Mouse (Mus musculus) right cerebral cortex, postnatal 25 days (tissue): Measurements from ENCODE around the gene Scaf1.
A peak's percentile ranks its signal among the peaks of the same experiment; 100 is the strongest.

Experiments
- DNase-seq: peaks from one replicate; pipeline ENCODE4 v3.0.0; 2022

The Scaf1 gene

GRCm38 (mm10) chr7:45015957-45016612, at the start of gene Scaf1:
Scaf1 (minus strand) TSS chr7:45016363.
- peak; percentile 99 for DNase-seq

- peak; percentile 91 for DNase-seq
These were observed 46.2 kb upstream of the Scaf1 start, which contains the start of the genes Nosip and Prrg2 for GRCm38 (mm10) chr7:45062239-45062835. Nosip (plus strand) TSS chr7:45062429. Prrg2 (minus strand) TSS chr7:45062677.

DNA sequence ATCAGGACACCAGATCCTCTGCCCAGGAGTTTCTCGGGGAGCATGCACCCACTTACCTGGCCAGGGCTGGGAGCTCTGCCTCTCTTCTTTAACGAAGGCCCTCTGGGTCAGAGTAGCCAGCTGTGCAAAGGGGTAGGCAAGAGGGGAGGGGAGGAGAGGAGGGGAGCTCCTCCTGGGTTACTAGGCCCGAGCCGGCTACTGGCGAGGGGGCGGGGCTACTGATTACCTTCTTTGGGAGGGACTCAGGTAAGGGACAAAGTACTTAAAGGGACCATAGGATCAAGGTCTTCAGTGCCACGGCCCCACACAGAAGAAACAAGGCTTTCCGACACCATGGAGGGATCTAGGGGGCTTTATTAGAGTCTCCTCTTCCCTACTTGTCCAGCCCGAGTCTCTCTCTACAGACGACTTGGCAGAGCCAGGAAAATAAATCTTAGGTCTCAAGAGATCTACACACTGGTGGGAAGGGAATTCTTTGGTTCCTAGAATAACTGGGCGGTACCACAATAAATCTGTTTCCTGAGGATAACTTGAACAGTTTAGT, 45.4 kb upstream of the Scaf1 start:
- no peak for DNase-seq

DNA sequence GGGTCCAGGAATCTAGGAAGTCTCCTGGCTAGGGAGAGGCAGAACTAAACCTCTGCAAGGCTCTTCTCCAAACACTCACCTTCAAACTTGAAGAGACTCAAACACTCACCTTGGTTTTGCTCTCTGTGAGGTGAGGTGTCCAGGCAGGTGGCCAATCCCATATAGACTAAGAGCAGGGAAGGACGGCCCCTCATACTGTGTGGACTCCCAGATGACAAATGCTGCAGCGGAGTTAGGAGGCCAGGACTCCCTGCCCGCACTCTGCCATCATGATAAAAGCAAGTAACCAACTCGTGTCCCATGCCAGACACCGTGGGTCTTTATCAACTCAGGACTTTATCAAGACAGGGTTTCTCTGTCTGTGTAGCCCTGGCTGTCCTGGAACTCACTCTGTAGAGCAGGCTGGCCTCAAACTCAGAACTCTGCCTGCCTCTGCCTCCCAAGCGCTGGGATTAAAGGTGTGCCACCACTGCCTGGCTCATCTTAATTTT, 44.5 kb upstream of the Scaf1 start:
- DNase-seq = no peak

DNA sequence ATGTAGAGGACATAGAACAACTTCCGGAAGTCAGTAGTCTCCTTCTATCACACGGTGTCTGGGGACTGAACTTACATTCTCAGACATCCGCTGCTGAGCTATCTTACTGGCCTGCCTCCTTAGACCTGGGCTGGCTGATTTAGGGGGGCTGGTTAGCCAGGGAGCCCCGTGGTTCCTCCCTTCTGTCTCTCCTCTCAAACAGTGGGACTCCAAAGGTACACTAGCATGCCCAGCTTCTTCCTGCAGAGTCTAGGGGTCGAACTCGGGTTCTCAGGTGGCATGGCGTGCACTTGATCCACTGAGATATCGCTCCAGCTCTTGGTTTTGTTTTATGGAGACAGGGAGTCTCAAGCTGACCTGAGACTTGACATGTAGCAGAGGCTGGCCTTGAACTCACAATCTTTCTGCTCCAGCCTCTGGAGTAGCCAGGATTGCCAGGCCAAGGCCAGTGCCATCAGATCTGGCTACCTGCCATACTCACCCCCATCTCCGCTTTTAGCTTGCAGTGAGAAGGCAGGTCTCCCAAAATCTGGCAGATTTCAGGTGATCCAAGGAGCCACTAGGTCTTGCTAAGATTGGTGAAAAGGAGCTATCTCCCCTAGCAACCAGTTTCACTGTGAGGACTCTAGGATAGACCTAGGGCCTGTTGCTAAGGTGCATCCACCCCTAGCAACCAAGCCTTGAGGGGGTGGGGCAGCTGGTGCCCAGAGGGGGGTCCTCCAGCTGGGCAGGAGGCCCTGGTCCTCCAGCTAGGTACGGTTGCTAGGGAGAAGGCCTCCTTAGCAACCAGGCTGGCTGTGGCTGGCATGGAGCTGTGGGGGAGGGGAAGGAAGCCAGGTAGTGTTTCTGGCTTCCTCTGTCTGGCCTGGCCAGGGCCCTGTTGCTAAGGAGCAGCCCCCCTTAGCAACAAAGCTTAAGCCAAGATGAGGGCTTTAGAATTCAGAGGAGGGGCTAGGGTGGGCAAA, 42.7 kb upstream of the Scaf1 start:
- DNase-seq = peak; percentile 54

GRCm38 (mm10) chr7:45056972-45057348, 40.8 kb upstream of the Scaf1 start:
- DNase-seq = no peak

DNA sequence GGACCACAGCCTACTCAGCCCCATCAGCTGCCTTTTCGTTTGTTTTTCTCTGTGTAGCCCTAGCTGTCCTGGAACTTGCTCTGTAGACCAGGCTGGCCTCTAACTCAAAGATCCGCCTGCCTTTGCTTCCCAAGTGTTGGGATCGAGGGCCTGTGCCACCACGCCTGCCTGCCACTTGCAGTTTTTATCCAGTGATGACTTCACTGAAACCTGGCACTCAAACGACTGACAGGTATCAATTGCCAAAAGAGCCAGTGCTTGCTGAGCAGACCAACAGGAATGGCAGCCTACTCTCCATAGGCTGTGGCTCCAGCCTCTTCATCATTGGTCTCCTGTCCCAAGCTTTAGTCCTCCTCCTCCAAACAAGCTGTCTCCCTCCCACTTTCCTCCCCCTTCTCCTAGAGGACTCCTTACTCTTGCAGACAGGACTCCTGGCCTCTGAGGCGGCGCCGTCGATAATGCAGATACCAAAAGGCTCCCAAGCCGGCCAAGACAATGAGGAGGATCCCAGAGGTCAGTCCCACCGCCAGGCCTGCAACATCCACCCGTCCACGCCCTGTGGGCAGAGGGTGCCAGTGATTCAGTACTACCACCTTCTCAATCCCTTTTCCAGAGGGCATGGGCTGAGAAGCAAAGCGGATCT, 40.3 kb upstream of the Scaf1 start:
- no peak for DNase-seq

GRCm38 (mm10) chr7:45053931-45054510, 37.9 kb upstream of the Scaf1 start:
- peak; percentile 91 for DNase-seq

- DNase-seq = peak; percentile 70
These were observed 37.2 kb upstream of the Scaf1 start for GRCm38 (mm10) chr7:45053117-45053930.

DNA sequence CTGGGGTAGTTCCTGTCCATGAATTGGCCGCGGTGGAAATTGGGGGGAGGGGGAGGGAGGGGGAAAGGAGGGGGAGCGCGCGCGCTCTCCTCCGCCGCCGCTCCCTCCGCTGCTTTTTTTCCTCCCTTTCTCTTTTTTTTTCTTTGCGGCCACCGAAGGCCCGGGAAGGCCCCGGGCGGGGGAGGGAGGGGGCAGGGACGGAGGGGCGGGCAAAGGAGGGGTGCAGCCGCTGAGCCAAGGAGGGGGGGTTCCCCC, 36.6 kb upstream of the Scaf1 start, which contains the start of gene Prr12:
Prr12 (minus strand) TSS at position 20 of the 255 bp plus-strand sequence.
- no peak for DNase-seq

- DNase-seq = peak; percentile 67
These were observed 36.2 kb upstream of the Scaf1 start for GRCm38 (mm10) chr7:45052181-45052861.

GRCm38 (mm10) chr7:45051601-45051974, 35.4 kb upstream of the Scaf1 start:
- DNase-seq = no peak

DNA sequence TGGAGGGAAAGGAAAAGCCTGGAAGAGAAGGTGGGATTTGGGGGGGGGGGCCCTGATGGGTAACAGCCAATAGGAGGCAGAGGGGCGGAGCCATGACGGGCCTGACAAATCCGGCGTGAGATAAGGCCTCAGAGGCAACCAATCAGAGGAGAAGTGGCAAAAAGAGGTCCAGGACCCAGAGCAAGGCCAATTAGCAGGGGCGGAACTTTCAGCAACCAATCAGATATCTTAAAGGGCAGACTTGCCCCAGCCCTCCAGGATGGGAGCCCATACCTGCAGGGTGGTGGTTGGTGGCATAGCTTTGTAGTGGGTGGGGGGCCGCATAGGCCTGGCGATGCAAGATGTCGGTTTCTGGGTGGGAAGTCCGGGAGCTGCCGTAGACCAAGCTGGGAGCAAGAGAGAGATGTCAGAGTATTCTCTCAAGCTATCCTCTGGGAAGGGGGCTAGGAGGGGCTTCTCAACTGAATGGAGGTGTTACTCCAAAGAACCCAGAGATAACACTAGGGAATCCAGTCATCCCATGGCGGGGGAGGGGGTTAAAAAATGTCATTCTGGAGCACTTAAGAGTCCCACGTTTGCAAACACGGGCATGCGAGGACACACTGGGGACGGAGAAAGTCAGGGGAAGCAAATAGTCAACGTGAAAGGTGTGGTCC, 34.9 kb upstream of the Scaf1 start:
- peak; percentile 65 for DNase-seq

DNA sequence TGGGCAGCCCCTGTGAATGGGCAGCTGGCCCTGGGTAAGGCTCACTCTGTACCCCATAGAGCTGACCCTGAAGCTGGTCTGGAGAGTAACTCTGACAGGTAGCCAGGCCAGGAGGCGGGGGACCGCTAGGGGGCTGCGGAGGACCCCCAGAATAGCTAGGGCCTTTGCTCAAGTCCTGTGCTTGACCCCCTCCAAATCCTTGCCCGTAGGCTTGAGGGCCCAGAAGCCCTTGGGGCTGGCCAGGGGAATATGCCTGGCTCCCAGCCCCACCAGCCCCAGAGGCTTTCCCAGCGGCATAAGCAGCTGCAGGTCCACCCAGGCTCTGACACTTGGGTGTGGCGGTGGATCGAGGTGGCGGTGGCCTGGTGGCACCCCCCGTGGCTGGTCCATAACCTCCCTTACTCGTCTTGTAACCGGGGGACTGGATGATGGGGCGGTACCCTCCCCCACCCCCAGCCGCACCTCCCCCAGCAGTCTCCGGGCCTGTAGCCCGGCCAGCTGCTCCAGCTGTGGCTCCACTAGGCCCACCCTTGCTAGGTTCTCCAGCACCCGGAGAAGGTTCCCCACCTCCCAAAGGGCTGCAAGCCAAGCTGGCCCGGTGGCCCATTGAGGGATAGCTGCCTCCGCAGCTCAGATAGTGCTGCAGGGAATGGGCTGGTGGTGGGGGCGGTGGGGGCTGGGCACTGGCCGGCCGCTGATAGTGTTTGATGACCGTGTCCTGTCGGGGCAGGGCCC, 32.9 kb upstream of the Scaf1 start:
- DNase-seq = no peak

DNA sequence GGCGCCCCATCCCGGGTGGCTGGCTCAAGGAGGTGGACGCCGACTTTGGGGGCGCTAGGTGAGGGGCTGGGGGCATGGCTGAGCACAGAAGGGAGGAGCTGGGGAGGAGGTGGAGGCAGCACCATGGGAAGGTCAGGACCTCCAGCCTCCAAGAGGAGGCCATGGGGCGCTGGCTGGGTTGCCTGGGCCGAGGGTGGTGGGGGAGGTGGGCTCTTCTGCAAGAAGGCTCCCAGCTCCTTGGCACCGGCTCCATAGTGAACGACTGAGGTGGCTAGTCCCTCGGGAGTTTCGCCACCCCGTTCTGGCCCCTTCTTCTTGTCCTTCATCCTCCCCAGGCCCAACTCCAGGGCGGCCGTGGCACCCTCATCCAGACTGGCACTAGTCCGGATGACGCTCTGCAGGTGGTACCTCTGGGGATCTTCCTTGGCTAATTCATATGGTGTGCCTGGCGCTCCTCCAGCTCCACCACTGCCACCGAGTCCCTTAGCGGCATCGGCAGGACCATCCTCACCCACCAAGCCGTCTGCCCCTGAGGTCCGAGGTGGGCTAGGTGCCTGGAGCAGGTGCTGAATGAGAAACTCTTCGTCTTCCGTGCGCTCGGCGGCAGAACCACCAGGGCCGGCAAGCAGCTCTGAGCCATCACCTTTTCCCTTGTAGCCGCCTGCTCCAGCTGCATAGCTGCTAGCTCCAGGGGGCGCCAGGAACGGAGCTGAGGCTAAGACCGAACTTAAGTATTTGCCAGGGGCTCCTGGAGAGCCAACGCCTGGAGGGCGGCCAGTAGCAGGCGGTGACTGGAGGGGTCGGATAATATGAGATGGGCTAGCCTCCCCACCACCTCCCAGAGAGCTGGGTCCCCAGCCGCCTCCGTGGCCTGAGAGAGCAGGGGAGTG, 32.1 kb upstream of the Scaf1 start:
- no peak for DNase-seq

- no peak for DNase-seq
These were observed 31.3 kb upstream of the Scaf1 start for GRCm38 (mm10) chr7:45047491-45047890.

DNA sequence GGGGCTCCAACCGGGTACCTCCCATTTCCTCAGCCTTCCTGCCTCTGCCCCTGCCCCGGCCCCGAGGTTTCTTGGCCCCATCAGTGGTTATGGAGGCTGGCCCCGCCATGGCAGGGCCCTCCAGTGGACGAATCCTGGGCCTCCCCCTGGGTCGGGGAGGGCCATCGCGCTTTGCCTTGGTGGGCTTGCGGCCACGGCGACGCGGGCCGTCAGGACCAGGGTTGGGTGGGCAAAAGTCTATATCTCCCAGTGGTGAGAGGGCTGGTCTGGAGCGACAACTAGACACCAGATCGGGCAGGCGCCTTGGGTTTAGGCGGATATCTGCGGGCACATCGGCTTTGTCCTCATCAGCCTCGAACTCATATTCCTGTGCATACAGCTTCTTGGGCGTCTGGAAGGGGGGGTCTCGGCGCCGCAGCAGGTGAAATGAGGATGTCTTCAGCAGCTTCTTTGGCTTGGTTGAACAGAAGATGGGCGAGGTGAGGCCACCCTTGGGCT, 30.7 kb upstream of the Scaf1 start:
- DNase-seq = no peak

GRCm38 (mm10) chr7:45045741-45046140, 29.6 kb upstream of the Scaf1 start:
- no peak for DNase-seq
